Mouse (Mus musculus): ENCODE results near the gene Olfr721-ps1.

DNA sequence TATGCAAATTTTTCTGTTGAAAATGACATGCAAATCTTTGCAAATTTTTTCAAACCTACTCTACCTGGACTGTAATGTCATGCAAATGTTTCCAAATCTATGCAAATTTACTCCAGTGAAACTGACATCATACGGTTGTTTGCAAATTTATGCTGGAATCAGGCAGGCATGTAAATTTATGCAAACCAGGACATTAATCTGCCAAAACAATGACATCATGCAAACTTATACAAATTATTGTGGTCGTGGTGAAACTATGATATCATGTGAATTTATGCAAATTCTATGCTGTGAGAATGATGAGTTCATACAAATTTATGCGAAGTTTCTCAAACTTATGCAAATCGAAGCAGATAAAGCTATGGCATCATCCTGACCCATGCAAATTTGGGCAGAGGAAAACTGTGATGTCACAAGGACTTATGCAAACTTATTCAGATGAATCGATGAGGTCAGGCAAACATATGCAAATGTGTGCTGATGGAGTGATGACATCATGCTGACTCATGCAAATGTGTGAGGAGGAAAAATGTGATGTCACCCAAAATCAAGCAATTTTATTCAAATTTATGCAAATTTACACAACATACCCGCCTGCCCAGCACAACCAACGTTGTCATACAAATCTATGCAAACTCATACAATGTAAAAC, 47.9 kb upstream of the Olfr721-ps1 start:
- no peak for TF ChIP-seq GATA1 (IDR thresholded peaks at IDR 0.05; ENCODE audit: borderline replicate concordance, low read length)
- TF ChIP-seq FLI1 (IDR thresholded peaks at IDR 0.05; ENCODE audit: low read length), result no peak

Data from megakaryocyte, embryonic 14.5 days (primary cell).